Mouse (Mus musculus): Measurements from ENCODE around the gene Tmem59. TPM values are rescaled to one million over a fixed set of nuclear protein-coding genes. Genes with fewer than 3 reads are reported as not detected.

The Tmem59 gene
- total RNA-seq (2021) = 100 to 1,000 TPM; 207 TPM
- long read RNA-seq, experiment 1, transcript Tmem59-201 (8 exons, 1,775 nt) = major isoform, 209 of 217 reads
- long read RNA-seq, experiment 1, partial matches to known transcripts = 1 of 217 reads
- long read RNA-seq, experiment 1, other reads (novel, unspliced or antisense) = 7 of 217 reads
- long read RNA-seq, experiment 2, transcript Tmem59-201 (8 exons, 1,775 nt) = major isoform, 315 of 338 reads
- long read RNA-seq, experiment 2, partial matches to known transcripts = 4 of 338 reads
- long read RNA-seq, experiment 2, other reads (novel, unspliced or antisense) = 18 of 338 reads

DNA sequence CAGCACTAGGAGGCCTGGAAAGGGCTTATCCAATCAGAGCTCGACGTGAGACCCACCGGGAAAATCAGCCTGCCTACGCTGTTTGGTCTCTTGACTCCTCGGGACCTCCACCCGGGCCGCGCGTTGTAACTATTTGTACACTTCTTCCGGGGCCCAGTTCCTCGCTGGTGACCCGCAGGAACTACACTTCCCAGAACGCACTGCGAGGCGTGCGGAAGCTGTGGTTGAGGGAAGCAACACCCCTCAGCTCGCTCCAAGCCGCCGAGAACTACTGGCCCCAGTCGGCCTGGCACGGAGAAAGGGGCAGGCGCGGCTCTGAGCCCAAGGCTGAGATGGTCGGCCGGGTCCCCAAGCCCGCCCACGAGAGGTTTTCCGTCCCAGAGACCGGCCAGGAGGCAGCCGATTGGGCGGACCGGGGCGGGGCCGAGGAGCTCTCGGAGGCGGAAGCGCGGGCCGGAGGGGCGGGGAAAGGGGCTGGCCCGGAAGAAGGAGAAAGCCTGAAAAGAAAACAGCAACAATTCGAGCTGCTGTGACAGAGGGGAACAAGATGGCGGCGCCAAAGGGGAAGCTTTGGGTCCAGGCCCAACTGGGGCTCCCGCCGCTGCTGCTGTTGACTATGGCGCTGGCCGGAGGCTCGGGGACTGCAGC, at the start of gene Tmem59:
Gene Tmem59, plus strand, starts transcription at position 218 of the 648 bp plus-strand sequence.
- Histone ChIP-seq H3K4me3 (peak within 1 kb of the TSS; percentile 80), H3K27ac (peak within 1 kb of the TSS; percentile 98)
- DNase-seq (ENCODE audit: low spot score in 2 of 2) = peak; percentile 94 to 96
- TF ChIP-seq CTCF (conservative IDR thresholded peaks at IDR 0.05) = no peak; the same call in 1 of the 2 replicates

DNA sequence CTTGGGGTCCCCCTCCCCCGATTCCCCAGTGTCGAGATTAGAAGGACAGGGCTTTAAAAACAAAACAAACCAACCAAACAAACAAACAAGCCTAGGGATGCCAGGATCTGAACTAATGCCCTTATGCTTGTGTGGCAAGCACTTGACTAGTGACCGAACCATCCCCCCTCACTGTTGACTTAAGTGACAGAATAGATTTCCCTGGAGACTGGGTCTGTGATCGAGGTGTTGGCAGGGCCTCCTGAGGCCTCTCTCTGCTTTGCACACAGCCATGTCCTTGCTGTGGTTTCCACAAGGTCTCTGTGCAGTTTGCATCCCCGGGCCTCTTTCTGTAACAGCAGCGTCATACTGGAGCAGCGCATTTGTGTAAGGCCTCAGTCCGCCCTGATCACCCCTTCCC, 48.8 kb upstream of the Tmem59 start:
- DNase-seq (ENCODE audit: low spot score in 2 of 2) = no peak
- no peak overlapping the region for H3K4me3 ChIP-seq
- no peak for TF ChIP-seq CTCF (conservative IDR thresholded peaks at IDR 0.05)
- no peak overlapping the region for H3K27ac ChIP-seq

DNA sequence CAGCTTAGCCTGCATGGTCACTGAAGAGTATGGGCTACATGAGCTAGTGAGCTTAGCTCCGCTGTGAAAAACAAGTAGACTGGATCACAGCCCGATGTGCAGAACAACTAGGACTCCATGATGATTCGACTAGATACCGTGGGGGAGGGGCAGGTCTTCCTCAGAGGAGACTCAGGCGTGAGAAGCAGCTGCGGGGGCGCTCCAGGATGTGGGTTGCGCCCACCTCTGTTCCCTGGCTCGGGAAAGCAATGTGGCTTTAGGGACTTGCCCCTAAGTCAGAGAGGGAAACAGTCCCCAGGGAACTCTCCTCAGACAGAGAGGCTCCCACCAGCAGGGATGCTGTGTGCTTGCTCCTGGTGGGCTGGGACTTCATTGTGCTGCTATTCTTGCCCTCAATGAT, 47.7 kb upstream of the Tmem59 start:
- DNase-seq (ENCODE audit: low spot score in 2 of 2) = no peak
- H3K27ac ChIP-seq = no peak overlapping the region
- no peak overlapping the region for H3K4me3 ChIP-seq
- no peak for TF ChIP-seq CTCF (conservative IDR thresholded peaks at IDR 0.05)

DNA sequence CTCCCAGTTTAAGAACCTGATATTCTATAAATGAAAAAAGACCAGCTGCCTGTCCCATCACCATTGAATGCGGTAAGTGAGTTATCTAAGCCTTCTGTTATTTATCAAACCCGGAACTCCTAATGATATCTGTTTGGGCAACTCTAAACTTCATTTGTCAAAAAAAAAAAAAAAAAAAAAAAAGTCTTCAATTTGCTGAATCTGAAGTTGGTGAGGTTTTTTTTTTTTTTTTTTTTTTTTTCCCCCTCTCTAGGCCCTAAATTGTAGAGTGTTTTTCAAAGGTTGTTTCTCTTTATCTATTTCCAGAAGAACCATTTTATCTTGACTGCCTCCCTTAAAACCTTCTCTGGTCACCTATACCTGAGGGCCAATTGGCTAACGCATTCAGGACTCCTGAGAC, 43.3 kb upstream of the Tmem59 start:
- no peak for DNase-seq (ENCODE audit: low spot score in 2 of 2)
- H3K27ac ChIP-seq = no peak overlapping the region
- H3K4me3 ChIP-seq = no peak overlapping the region
- no peak for TF ChIP-seq CTCF (conservative IDR thresholded peaks at IDR 0.05)

DNA sequence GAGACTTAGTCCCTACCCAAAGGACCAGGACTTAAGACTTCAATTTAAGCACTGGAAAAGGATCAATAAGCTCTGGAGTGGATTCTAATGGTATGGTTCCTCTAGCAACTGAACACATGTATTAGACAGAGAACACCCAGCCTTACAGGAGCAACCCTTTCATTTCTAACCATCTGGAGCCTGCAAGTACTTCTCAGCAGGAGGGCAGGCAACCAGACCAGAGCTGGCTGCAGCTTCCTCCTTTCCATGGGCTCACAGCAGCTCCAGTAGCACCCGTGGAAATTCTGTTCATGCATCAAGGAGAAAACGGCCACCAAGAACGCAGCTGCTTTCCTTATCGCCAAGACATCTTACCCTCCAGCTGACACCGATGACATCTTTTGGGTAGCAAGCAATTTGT, 42.5 kb upstream of the Tmem59 start:
- H3K27ac ChIP-seq = peak overlapping the region; percentile 44; the same call in 1 of the 2 replicates

DNA sequence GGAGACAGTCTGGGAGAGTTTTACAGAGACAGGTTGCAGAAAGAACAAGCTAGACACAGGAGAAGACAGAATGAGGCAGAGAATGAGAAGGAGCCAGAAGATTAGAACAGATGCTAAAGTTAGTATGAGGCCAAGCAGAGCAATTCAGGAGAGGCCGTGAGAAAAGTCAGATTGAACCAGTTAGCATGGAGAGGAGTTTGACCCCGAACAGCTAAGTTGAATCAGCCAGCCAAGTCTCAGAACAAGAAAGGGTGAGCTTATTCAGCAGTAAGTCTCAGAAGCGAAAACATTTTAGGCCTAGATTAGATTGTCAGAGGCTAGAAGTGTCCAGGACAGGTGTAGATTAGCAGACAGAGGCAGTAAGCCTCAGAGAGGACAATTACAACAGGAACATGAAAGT, 41.7 kb upstream of the Tmem59 start:
- Histone ChIP-seq H3K27ac (peak overlapping the region; percentile 6; the same call in 1 of the 2 replicates), H3K4me3 (no peak overlapping the region)
- no peak for DNase-seq (ENCODE audit: low spot score in 2 of 2)
- no peak for TF ChIP-seq CTCF (conservative IDR thresholded peaks at IDR 0.05)

More for the DNA sequence above, 42.5 kb upstream of the Tmem59 start:
- no peak for TF ChIP-seq CTCF (conservative IDR thresholded peaks at IDR 0.05)
- H3K4me3 ChIP-seq = no peak overlapping the region
- no peak for DNase-seq (ENCODE audit: low spot score in 2 of 2)

DNA sequence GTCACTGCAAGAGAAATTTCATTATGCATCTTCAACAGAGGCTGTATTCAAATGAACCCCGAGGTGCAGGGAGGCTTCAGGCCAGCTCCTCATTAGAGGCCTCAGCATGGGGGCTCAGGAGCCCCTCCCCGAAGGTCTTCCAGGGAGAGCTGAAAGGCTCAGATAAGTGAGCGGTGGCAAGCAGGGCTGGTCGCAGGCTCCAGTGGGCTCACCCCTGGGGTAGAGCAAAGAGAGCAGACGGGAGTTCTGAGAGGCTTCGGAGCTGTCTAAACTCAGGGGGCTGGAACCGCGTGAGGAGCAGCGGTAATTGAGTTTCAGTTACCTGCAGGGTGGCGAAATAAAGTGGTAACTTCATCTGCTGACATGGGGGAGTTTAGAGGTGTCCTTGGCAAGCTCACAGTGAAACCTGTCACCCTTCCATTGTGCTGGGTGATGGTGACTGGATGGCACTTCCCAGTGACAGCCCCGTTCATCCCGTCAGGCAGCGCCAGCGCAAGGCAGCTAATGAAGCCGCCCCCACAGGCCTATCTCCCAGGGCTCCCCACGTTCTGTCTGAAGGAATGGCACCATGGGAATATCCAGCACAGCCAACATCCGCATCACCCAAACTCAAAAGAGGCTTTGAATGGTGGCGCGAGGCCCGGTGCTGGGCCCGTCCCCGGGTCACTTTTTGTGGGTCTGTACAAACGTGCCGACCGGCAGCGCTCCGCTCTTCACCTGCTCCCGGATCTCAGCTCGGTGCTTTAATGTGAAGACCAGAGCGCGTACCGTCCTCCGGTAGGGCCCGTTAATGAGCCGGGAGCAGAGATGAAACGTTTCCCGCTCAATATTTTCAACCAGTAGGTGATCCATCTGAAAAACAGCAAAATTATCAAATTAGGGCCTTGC, 39.0 kb upstream of the Tmem59 start:
- H3K27ac ChIP-seq = no peak overlapping the region
- no peak overlapping the region for H3K4me3 ChIP-seq
- TF ChIP-seq CTCF (conservative IDR thresholded peaks at IDR 0.05) = no peak
- DNase-seq (ENCODE audit: low spot score in 2 of 2) = no peak

DNA sequence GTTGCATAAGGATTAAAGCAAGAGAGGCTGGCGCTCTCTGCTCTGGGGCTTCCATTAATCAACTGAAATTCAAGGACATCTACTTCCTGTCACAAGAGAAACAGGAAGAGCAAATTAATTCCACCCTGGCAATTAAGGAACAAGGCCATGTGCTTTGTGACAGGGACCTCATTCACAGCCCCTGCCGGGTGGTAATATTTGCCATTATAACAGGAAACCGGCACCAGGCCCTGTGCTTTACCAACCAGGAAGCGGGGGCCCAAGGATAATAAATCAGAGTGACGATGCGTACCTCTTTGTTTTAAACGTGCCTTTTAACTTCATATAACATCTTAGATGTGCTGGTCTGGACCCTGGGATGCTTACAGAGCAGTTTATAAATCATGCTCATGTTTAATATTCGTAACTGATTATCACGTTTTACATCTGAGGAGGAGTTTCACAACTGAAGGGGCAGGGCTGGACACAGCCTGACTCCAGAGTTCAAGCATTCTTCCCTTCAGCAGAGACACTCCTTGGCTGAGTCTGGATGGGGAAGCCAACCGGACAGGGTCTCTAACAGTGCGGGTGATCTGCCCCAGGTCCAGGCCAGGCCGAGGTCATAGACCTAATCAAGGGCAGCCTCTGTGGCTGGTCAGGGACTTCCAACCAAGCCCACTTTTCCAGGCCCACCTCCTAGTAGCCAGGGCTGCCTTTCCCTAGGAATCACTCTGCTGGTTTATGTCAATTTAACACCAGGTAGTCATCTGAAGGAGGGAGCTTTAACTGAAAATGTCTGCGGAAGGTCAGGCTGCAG, 38.2 kb upstream of the Tmem59 start:
- no peak for DNase-seq (ENCODE audit: low spot score in 2 of 2)
- H3K4me3 ChIP-seq = no peak overlapping the region
- no peak overlapping the region for H3K27ac ChIP-seq
- TF ChIP-seq CTCF (conservative IDR thresholded peaks at IDR 0.05) = no peak

DNA sequence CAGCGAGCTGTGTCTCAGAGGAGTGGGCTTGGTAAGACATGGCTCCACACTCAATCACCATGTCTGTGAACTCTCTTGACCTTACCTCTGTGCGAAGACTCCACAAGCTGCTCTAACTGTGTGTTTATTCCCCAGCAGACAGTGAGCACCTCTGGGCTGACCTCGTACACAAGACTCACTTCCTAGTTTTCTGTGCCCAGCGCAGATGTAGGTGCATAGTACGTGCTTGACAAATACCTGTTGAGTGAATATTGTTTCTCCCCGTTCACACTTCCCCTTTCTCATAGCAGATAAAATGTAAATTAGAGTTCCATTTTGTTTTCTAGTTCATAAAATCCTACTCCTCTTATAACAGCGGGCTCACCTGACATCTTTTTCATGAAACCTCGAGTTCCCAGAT, 34.7 kb upstream of the Tmem59 start:
- Histone ChIP-seq H3K4me3 (no peak overlapping the region), H3K27ac (no peak overlapping the region)
- no peak for TF ChIP-seq CTCF (conservative IDR thresholded peaks at IDR 0.05)
- DNase-seq (ENCODE audit: low spot score in 2 of 2) = no peak

DNA sequence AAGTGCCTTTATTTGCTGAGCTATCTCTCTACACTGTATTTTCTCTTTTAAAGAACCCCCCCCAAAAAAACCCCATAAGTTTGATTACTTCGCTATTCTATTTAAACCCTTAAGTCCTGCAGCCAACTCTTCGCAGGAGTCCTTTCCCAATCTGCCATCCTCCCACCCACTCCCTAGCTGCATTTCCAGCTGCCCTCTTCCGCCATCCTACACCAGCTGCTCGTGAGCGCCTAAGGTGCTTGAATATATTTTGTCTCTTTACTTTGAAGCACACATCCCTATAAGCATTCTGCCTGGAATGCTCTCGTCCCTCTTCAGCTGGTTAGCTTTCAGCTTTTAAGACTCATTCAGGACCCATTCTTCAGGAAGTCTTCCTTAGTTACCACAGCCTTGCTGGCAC, 27.2 kb upstream of the Tmem59 start:
- no peak overlapping the region for H3K4me3 ChIP-seq
- TF ChIP-seq CTCF (conservative IDR thresholded peaks at IDR 0.05) = no peak
- H3K27ac ChIP-seq = peak overlapping the region; percentile 11; the same call in 1 of the 2 replicates
- no peak for DNase-seq (ENCODE audit: low spot score in 2 of 2)

DNA sequence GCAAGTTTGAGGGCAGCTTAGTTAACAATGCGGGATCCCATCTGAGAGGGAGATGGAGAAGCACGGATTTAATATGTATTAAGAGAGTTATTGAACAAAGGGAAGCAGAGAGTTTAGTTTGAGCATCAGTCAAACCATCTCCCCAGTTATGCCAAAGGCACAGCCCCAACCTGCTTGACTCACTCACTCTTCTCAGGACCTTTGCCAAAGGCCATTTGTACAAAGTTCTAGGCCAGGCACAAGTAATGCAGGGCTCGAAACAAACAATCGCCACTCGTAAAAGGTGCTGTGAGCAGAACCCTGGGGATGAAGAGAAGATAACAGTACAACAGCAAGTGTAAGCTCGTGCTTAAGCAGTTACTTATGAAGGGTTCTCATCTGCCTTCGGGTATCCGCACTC, 25.6 kb upstream of the Tmem59 start:
- Histone ChIP-seq H3K4me3 (no peak overlapping the region), H3K27ac (no peak overlapping the region)
- no peak for DNase-seq (ENCODE audit: low spot score in 2 of 2)
- TF ChIP-seq CTCF (conservative IDR thresholded peaks at IDR 0.05) = no peak

DNA sequence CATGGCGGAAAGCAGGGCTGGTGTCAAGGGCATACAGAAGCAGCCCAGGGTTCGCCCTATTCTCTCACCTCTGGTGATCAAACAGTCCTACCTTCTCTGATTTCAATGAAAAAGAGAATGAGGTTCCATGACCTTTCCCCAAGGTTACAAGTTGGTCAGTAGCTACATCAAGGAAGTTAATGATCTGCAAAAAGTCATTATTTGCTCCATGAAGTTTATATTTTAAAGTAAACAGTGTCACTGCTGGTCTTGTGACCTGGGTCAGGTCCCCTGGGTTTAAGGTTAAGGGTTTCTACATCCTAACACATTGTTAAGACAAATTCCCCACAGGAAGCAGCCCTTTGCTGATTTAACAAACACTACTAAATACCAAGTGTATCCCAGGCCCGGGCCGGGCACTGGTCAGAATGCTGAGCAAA, 21.2 kb upstream of the Tmem59 start:
- H3K4me3 ChIP-seq = no peak overlapping the region
- no peak for TF ChIP-seq CTCF (conservative IDR thresholded peaks at IDR 0.05)
- no peak for DNase-seq (ENCODE audit: low spot score in 2 of 2)
- no peak overlapping the region for H3K27ac ChIP-seq

Data from layer of hippocampus, adult 2 months (tissue).